Mouse (Mus musculus): ENCODE measurements around the gene Slu7. TPM values are rescaled to one million over a fixed set of nuclear protein-coding genes. Genes with fewer than 3 reads are reported as not detected.

Slu7 gene
- polyA plus RNA-seq, 1 experiment from 2014 or later: 56.9 TPM

DNA sequence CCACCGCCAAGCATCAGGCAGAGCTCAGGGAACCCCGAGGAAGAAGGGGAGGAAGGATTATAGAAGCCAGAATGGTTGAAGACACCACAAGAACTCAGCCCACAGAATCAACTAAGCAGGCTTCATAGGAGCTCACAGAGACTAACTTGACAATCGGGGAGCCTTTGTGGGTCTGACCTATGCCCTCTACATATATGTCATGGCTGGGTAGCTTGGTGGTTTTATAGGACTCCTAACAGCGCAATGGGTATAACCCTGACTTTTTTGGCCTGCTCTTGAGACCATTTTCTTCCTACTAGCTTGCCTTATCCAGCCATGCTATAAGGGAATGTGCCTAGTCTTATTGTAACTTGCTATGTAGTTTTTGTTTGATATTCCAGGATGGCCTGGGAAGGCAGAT, 37.3 kb upstream of the Slu7 start:
- H3K4me2 ChIP-seq (replicated peaks): no peak overlapping the region
- H3K27me3 ChIP-seq: no peaks in the 10 kb centered on the region
- H3K36me3 ChIP-seq: no peaks in the 10 kb centered on the region
- no peak for ATAC-seq (ENCODE audit: insufficient number of reproducible peaks, low FRiP score, low TSS enrichment, low read depth)
- no peak overlapping the region for H3K9ac ChIP-seq
- no peak overlapping the region for H3K4me3 ChIP-seq (replicated peaks)
- no peaks in the 10 kb centered on the region for H3K9me3 ChIP-seq (replicated peaks)
- H3K4me1 ChIP-seq: no peaks in the 10 kb centered on the region
- H3K27ac ChIP-seq (replicated peaks): no peak overlapping the region
- 84% methylated on average over 4 of the region's 4 CpGs for WGBS

- no peak overlapping the region for H3K9ac ChIP-seq
- no peaks in the 10 kb centered on the region for H3K9me3 ChIP-seq (replicated peaks)
- H3K4me2 ChIP-seq (replicated peaks): no peak overlapping the region
- no peaks in the 10 kb centered on the region for H3K27me3 ChIP-seq
- no peaks in the 10 kb centered on the region for H3K36me3 ChIP-seq
- no peak for ATAC-seq (ENCODE audit: insufficient number of reproducible peaks, low FRiP score, low TSS enrichment, low read depth)
- H3K27ac ChIP-seq (replicated peaks): no peak overlapping the region
- WGBS: 76% methylated on average over 7 of the region's 7 CpGs
- no peak overlapping the region for H3K4me3 ChIP-seq (replicated peaks)
- no peaks in the 10 kb centered on the region for H3K4me1 ChIP-seq
Observed at GRCm38 (mm10) chr11:43396672-43397071, 36.9 kb upstream of the Slu7 start.

DNA sequence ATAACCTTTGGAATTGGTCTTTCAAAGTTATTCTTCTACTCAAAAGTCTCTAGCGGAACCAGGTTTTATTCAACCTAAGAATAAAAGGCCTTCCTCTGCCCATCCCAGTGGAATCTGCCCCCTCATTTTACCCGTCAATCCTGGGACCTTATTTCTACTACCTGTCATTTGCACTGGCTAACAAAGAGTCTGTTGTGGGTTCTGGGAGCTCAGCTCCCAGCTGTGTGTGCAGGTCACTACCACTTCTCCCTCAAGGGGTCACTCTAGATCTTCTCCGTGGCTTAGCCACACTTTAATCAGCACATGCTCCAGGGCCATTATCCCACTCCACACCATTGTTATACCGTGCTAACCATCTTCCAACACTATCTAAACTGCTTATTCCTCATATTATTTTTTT, 34.2 kb upstream of the Slu7 start:
- no peak for ATAC-seq (ENCODE audit: insufficient number of reproducible peaks, low FRiP score, low TSS enrichment, low read depth)
- WGBS: 36% methylated on average over 4 of the region's 4 CpGs
- H3K9ac ChIP-seq: no peak overlapping the region
- H3K36me3 ChIP-seq: no peaks in the 10 kb centered on the region
- no peaks in the 10 kb centered on the region for H3K27me3 ChIP-seq
- no peak overlapping the region for H3K27ac ChIP-seq (replicated peaks)
- no peaks in the 10 kb centered on the region for H3K4me1 ChIP-seq
- no peaks in the 10 kb centered on the region for H3K9me3 ChIP-seq (replicated peaks)
- H3K4me2 ChIP-seq (replicated peaks): no peak overlapping the region
- no peak overlapping the region for H3K4me3 ChIP-seq (replicated peaks)

- no peak for ATAC-seq (ENCODE audit: insufficient number of reproducible peaks, low FRiP score, low TSS enrichment, low read depth)
- no peak overlapping the region for H3K27ac ChIP-seq (replicated peaks)
- H3K4me1 ChIP-seq: no peaks in the 10 kb centered on the region
- no peaks in the 10 kb centered on the region for H3K27me3 ChIP-seq
- no peak overlapping the region for H3K4me3 ChIP-seq (replicated peaks)
- WGBS: 75% methylated on average over 1 of the region's 1 CpGs
- H3K4me2 ChIP-seq (replicated peaks): no peak overlapping the region
- H3K9ac ChIP-seq: no peak overlapping the region
- H3K9me3 ChIP-seq (replicated peaks): no peaks in the 10 kb centered on the region
- no peaks in the 10 kb centered on the region for H3K36me3 ChIP-seq
Observed at GRCm38 (mm10) chr11:43400131-43400530, 33.4 kb upstream of the Slu7 start.

- Histone ChIP-seq H3K27ac (replicated peaks) (no peak overlapping the region), H3K4me3 (replicated peaks) (no peak overlapping the region), H3K9me3 (replicated peaks) (no peaks in the 10 kb centered on the region), H3K4me2 (replicated peaks) (no peak overlapping the region), H3K36me3 (no peaks in the 10 kb centered on the region), H3K9ac (no peak overlapping the region), H3K4me1 (no peaks in the 10 kb centered on the region), H3K27me3 (no peaks in the 10 kb centered on the region)
- 80% methylated on average over 15 of the region's 15 CpGs for WGBS
- ATAC-seq (ENCODE audit: insufficient number of reproducible peaks, low FRiP score, low TSS enrichment, low read depth): no peak
Observed at GRCm38 (mm10) chr11:43404150-43404807, 29.3 kb upstream of the Slu7 start.

GRCm38 (mm10) chr11:43408888-43409287, 24.7 kb upstream of the Slu7 start:
- Histone ChIP-seq H3K36me3 (no peaks in the 10 kb centered on the region), H3K27ac (replicated peaks) (no peak overlapping the region), H3K27me3 (no peaks in the 10 kb centered on the region), H3K4me1 (no peaks in the 10 kb centered on the region), H3K9me3 (replicated peaks) (no peaks in the 10 kb centered on the region), H3K9ac (no peak overlapping the region), H3K4me3 (replicated peaks) (no peak overlapping the region), H3K4me2 (replicated peaks) (no peak overlapping the region)
- ATAC-seq (ENCODE audit: insufficient number of reproducible peaks, low FRiP score, low TSS enrichment, low read depth): no peak
- 80% methylated on average over 2 of the region's 2 CpGs for WGBS

GRCm38 (mm10) chr11:43410291-43410690, 23.3 kb upstream of the Slu7 start:
- 71% methylated on average over 7 of the region's 7 CpGs for WGBS

DNA sequence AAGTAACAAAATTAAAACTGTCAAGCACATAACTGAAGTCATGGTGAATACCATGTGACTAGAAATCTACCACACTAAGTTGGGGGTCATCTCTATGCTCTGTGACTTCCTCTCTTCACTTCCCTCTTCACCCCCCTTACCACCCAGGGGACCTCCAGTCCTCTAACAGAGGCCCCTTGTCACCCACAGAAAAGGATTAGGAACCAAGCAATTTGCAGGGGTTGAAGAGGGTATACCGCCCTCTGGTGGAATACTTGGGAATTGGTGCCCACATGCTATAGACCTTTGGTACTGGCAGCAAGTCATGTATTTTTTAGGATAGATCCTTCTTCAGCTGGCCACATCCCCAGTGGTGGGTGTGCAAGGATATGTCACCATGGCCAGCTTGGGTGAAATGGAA, 22.1 kb upstream of the Slu7 start:
- H3K27ac ChIP-seq (replicated peaks): no peak overlapping the region
- H3K4me2 ChIP-seq (replicated peaks): no peak overlapping the region
- no peaks in the 10 kb centered on the region for H3K9me3 ChIP-seq (replicated peaks)
- 10% methylated on average over 1 of the region's 1 CpGs for WGBS
- no peak overlapping the region for H3K9ac ChIP-seq
- H3K4me3 ChIP-seq (replicated peaks): no peak overlapping the region
- no peak for ATAC-seq (ENCODE audit: insufficient number of reproducible peaks, low FRiP score, low TSS enrichment, low read depth)
- H3K36me3 ChIP-seq: no peaks in the 10 kb centered on the region
- no peaks in the 10 kb centered on the region for H3K4me1 ChIP-seq
- no peaks in the 10 kb centered on the region for H3K27me3 ChIP-seq

More at GRCm38 (mm10) chr11:43410291-43410690, 23.3 kb upstream of the Slu7 start:
- H3K4me2 ChIP-seq (replicated peaks): no peak overlapping the region
- no peaks in the 10 kb centered on the region for H3K36me3 ChIP-seq
- H3K4me3 ChIP-seq (replicated peaks): no peak overlapping the region
- no peak for ATAC-seq (ENCODE audit: insufficient number of reproducible peaks, low FRiP score, low TSS enrichment, low read depth)
- no peak overlapping the region for H3K9ac ChIP-seq
- H3K27ac ChIP-seq (replicated peaks): no peak overlapping the region
- H3K27me3 ChIP-seq: no peaks in the 10 kb centered on the region
- no peaks in the 10 kb centered on the region for H3K4me1 ChIP-seq
- no peaks in the 10 kb centered on the region for H3K9me3 ChIP-seq (replicated peaks)

GRCm38 (mm10) chr11:43412771-43413451, 20.6 kb upstream of the Slu7 start:
- Histone ChIP-seq H3K4me2 (replicated peaks) (no peak overlapping the region), H3K36me3 (no peaks in the 10 kb centered on the region), H3K4me1 (no peaks in the 10 kb centered on the region), H3K4me3 (replicated peaks) (no peak overlapping the region), H3K9me3 (replicated peaks) (no peaks in the 10 kb centered on the region), H3K9ac (no peak overlapping the region), H3K27ac (replicated peaks) (no peak overlapping the region), H3K27me3 (no peaks in the 10 kb centered on the region)
- ATAC-seq (ENCODE audit: insufficient number of reproducible peaks, low FRiP score, low TSS enrichment, low read depth): no peak
- WGBS: 27% methylated on average over 14 of the region's 14 CpGs

DNA sequence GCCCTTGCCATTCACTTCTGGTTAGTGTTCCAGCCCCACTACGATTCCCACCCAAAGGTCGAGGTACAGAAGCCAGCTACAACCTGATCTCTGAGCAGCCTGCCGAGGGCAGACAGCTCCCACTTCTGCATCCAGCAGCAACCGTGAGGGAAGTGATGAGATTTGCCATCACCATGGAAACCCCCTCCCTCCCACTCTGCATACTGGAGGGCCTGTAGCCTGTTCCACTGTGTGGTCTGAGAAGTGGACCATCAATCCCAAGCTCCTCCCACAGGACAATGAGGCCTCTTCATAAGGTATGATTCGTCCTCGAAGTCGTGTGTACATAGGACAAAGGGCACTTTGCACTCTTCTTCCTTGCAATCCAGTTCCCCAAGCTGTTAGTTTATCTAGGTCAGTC, 16.3 kb upstream of the Slu7 start:
- Histone ChIP-seq H3K36me3 (peaks cover 11% of the 10 kb centered on the region), H3K4me2 (replicated peaks) (no peak overlapping the region), H3K27me3 (no peaks in the 10 kb centered on the region), H3K9ac (no peak overlapping the region), H3K4me3 (replicated peaks) (no peak overlapping the region), H3K27ac (replicated peaks) (no peak overlapping the region), H3K4me1 (no peaks in the 10 kb centered on the region), H3K9me3 (replicated peaks) (no peaks in the 10 kb centered on the region)
- 52% methylated on average over 7 of the region's 7 CpGs for WGBS
- no peak for ATAC-seq (ENCODE audit: insufficient number of reproducible peaks, low FRiP score, low TSS enrichment, low read depth)

- Histone ChIP-seq H3K9ac (no peak overlapping the region), H3K4me1 (peaks cover 7% of the 10 kb centered on the region), H3K4me3 (replicated peaks) (no peak overlapping the region), H3K9me3 (replicated peaks) (no peaks in the 10 kb centered on the region), H3K27ac (replicated peaks) (no peak overlapping the region), H3K4me2 (replicated peaks) (no peak overlapping the region), H3K27me3 (no peaks in the 10 kb centered on the region), H3K36me3 (peaks cover 20% of the 10 kb centered on the region)
- 75% methylated on average over 5 of the region's 5 CpGs for WGBS
- ATAC-seq (ENCODE audit: insufficient number of reproducible peaks, low FRiP score, low TSS enrichment, low read depth): no peak
Observed at GRCm38 (mm10) chr11:43424386-43424785, 9.2 kb upstream of the Slu7 start.

Measured in embryonic facial prominence, embryonic 15.5 days (tissue).